Mouse (Mus musculus) embryo, embryonic 10 days (tissue): ENCODE measurements at regions not wholly inside any gene's neighbourhood (a gene's known extent, or its start where the extent isn't known, plus 50 kb on each side); places are given as distances from the start of the nearest gene placed in this dataset.
A peak's percentile ranks its signal among the peaks of the same experiment; 100 is the strongest.
"Not testable (repeated sequence)": the region's sequence is repeated elsewhere in the genome, so short reads cannot be mapped to it uniquely, and the experiment has no call there.

ENCODE experiments used
- DNase-seq: peaks from one replicate; pipeline ENCODE4 v3.0.0-alpha.2; 2015; ENCODE audit warnings: low spot score

- no peak for DNase-seq
These were observed 396.4 kb downstream of the Med10 start for GRCm38 (mm10) chr13:70198638-70199037.

- DNase-seq: no peak
These were observed 396.9 kb downstream of the Med10 start for GRCm38 (mm10) chr13:70199087-70199486.

- peak; percentile 48 for DNase-seq
These were observed 403.1 kb downstream of the Med10 start for GRCm38 (mm10) chr13:70205334-70205733.

- no peak for DNase-seq
These were observed 408.0 kb downstream of the Med10 start for GRCm38 (mm10) chr13:70210158-70210557.

GRCm38 (mm10) chr13:70213017-70213416 lies 410.8 kb downstream of the Med10 start:
- no peak for DNase-seq

GRCm38 (mm10) chr13:70213622-70214021 lies 411.4 kb downstream of the Med10 start:
- no peak for DNase-seq

GRCm38 (mm10) chr13:70214022-70214654 lies 411.9 kb downstream of the Med10 start:
- DNase-seq: no peak

GRCm38 (mm10) chr13:70216134-70216533 lies 413.9 kb downstream of the Med10 start:
- no peak for DNase-seq

- no peak for DNase-seq
These were observed 415.4 kb downstream of the Med10 start for GRCm38 (mm10) chr13:70217429-70218133.

GRCm38 (mm10) chr13:70223485-70223884 lies 413.9 kb downstream of the Ice1 start:
- no peak for DNase-seq

GRCm38 (mm10) chr13:70227167-70227566 lies 410.3 kb downstream of the Ice1 start:
- DNase-seq: no peak

- peak; percentile 87 for DNase-seq
These were observed 403.3 kb downstream of the Ice1 start for GRCm38 (mm10) chr13:70233896-70234799.

GRCm38 (mm10) chr13:70243598-70244157 lies 393.8 kb downstream of the Ice1 start:
- DNase-seq: no peak

- DNase-seq: no peak
These were observed 377.4 kb downstream of the Ice1 start for GRCm38 (mm10) chr13:70260003-70260496.

GRCm38 (mm10) chr13:70263654-70264053 lies 373.8 kb downstream of the Ice1 start:
- DNase-seq: no peak

GRCm38 (mm10) chr13:70276884-70277378 lies 360.5 kb downstream of the Ice1 start:
- not testable (repeated sequence) for DNase-seq

- DNase-seq: no peak
These were observed 359.5 kb downstream of the Ice1 start for GRCm38 (mm10) chr13:70277667-70278591.

- DNase-seq: peak; percentile 16
These were observed 356.2 kb downstream of the Ice1 start for GRCm38 (mm10) chr13:70281051-70281847.

GRCm38 (mm10) chr13:70282731-70283130 lies 354.7 kb downstream of the Ice1 start:
- DNase-seq: peak; percentile 57

GRCm38 (mm10) chr13:70283231-70283630 lies 354.2 kb downstream of the Ice1 start:
- DNase-seq: no peak
